Mouse (Mus musculus): ENCODE measurements around the gene Olfr74. TPM values are rescaled to one million over a fixed set of nuclear protein-coding genes. Genes with fewer than 3 reads are reported as not detected.
"Not testable (repeated sequence)": the region's sequence is repeated elsewhere in the genome, so short reads cannot be mapped to it uniquely, and the experiment has no call there.

Gene Olfr74
- polyA plus RNA-seq (2015; fragmentation: Nextera tagmentation; extraction: Ambion mirVana) = not detected in 2 replicates

DNA sequence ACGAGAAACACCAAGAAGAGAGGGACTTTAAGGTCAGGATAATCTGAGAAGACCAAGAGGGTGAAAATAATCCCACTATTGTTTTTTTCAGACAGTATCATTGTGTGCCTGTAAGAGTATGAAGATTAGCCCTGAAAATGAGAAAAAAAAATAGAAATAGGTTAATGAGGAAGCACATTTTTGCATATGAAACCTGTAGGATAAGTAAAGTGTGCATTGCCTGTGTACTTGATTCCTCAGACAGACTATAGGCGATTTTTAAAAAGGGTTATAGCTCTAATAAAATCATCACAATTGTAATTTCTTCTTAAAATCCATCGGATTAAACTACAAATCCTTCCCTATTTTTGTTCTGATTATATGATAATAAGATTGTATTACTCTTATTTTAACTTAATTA lies at the start of gene Olfr74:
TSS of gene Olfr74 (minus strand) at position 101 of the 400 bp plus-strand sequence.
- H3K4me1 ChIP-seq (ENCODE audit: insufficient read depth, low read depth, low read length) = no peaks in the 10 kb centered on the region
- H3K4me2 ChIP-seq (replicated peaks; ENCODE audit: low read depth, low read length) = no peak within 1 kb of the TSS
- no peaks in the 10 kb centered on the region for H3K27me3 ChIP-seq (replicated peaks; ENCODE audit: insufficient read depth, low read length)
- no peak within 1 kb of the TSS for H3K9ac ChIP-seq (replicated peaks; ENCODE audit: low read depth)
- TF ChIP-seq EP300 (IDR thresholded peaks at IDR 0.05) (no peak), CTCF (IDR thresholded peaks at IDR 0.05) (no peak)
- no peak within 1 kb of the TSS for H3K4me3 ChIP-seq (ENCODE audit: low read depth, low read length)
- no peak within 1 kb of the TSS for H3K27ac ChIP-seq (ENCODE audit: low read length)
- WGBS = 68% methylated on average over 3 of the region's 3 CpGs
- DNase-seq (ENCODE audit: low spot score) = no peak
- no peak for ATAC-seq
- H3K36me3 ChIP-seq (ENCODE audit: insufficient read depth, low read length) = no peaks in the 10 kb centered on the region
- no peaks in the 10 kb centered on the region for H3K9me3 ChIP-seq (ENCODE audit: low read length)

DNA sequence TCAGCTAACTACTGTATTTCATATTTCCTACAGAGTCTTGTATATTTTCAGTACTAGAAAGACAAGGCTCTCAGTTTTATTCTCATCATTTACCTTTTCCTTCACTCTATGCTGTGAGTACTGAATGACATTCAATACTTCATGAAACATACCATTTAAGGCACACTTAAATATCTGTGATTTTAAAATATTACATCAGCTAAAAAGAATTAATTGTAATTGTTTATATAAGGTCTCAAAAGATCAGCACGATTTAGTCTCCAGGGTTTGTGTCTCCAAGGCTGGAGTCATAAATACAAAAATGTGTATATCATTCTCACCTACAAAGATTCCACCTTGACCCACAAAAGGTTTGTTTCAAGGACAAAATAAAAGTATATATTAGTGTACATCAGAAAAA lies 48.0 kb upstream of the Olfr74 start, which contains the start of gene Olfr1161:
TSS of gene Olfr1161 (plus strand) at position 301 of the 400 bp plus-strand sequence.
- H3K27ac ChIP-seq (ENCODE audit: low read length); H3K4me2 ChIP-seq (replicated peaks; ENCODE audit: low read depth, low read length); DNase-seq (ENCODE audit: low spot score); H3K4me3 ChIP-seq (ENCODE audit: low read depth, low read length); H3K9ac ChIP-seq (replicated peaks; ENCODE audit: low read depth); H3K9me3 ChIP-seq (ENCODE audit: low read length); ATAC-seq; H3K4me1 ChIP-seq (ENCODE audit: insufficient read depth, low read depth, low read length); H3K27me3 ChIP-seq (replicated peaks; ENCODE audit: insufficient read depth, low read length); H3K36me3 ChIP-seq (ENCODE audit: insufficient read depth, low read length): not testable (repeated sequence)
- 65% methylated on average over 1 of the region's 1 CpGs for WGBS

DNA sequence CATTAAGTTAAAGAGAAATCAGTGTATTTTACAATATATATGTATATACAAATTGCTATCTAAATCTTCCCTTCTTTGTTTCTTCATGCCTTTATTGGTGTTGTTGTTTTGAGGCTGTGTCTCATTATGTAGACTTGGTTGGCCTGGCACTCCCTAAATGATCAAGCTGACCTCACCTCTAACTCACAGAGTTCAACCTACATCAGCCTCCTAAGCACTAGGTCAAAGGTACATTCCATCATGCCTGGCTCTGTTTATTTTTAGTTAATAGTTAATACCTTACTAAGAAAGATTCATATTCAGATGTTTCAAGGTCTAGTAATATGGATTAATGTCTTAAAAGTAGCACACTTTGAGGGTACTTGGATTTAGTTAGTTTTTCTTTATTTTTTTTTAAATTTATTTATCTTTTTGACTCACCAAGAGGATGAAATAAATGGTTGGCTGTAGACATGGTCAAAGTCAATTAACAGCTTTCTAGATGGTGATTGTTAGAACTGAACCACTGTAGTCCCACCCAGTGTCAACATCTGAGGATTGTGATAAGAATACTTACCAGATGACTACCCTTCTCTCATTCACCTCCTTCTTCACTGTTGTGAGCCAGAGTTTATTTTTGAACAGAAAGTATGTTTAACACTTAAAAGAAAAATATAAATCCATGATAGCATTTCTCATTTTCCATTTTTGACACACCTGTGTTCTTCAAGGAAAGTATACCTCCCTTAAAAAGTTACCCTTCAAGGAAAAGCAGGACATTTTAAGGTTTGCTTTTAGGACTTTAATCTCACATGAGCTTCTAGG lies 33.3 kb upstream of the Olfr74 start, which contains the start of gene Olfr1160:
TSS of gene Olfr1160 (minus strand) at position 754 of the 804 bp plus-strand sequence.
- Histone ChIP-seq H3K27ac (ENCODE audit: low read length) (no peak within 1 kb of the TSS), H3K36me3 (ENCODE audit: insufficient read depth, low read length) (no peaks in the 10 kb centered on the region), H3K9me3 (ENCODE audit: low read length) (no peaks in the 10 kb centered on the region), H3K9ac (replicated peaks; ENCODE audit: low read depth) (no peak within 1 kb of the TSS), H3K4me1 (ENCODE audit: insufficient read depth, low read depth, low read length) (no peaks in the 10 kb centered on the region), H3K4me2 (replicated peaks; ENCODE audit: low read depth, low read length) (no peak within 1 kb of the TSS), H3K4me3 (ENCODE audit: low read depth, low read length) (no peak within 1 kb of the TSS), H3K27me3 (replicated peaks; ENCODE audit: insufficient read depth, low read length) (no peaks in the 10 kb centered on the region)
- no peak for ATAC-seq
- no peak for TF ChIP-seq CTCF (IDR thresholded peaks at IDR 0.05)
- no peak for DNase-seq (ENCODE audit: low spot score)

DNA sequence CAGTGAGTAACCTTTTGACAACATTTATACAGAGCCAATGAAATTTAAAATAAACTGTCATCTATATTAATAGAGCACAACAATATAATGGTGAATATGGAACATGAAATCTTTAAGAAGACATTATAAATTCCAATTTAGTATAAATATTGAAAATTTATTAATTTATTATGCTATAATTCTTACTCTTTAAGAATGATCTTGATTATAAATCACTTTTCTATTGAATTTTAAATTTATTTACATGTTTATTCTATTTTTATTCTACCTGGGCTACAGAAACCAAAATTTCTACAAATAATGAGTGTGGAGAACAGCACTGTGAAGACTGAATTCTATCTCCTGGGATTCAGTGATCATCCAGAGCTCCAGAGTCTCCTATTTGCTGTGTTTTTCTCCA lies 15.3 kb upstream of the Olfr74 start, which contains the start of gene Olfr1158:
TSS of gene Olfr1158 (plus strand) at position 301 of the 400 bp plus-strand sequence.
- Histone ChIP-seq H3K9ac (replicated peaks; ENCODE audit: low read depth) (no peak within 1 kb of the TSS), H3K27me3 (replicated peaks; ENCODE audit: insufficient read depth, low read length) (no peaks in the 10 kb centered on the region), H3K4me1 (ENCODE audit: insufficient read depth, low read depth, low read length) (no peaks in the 10 kb centered on the region), H3K36me3 (ENCODE audit: insufficient read depth, low read length) (no peaks in the 10 kb centered on the region), H3K4me3 (ENCODE audit: low read depth, low read length) (no peak within 1 kb of the TSS), H3K27ac (ENCODE audit: low read length) (no peak within 1 kb of the TSS), H3K4me2 (replicated peaks; ENCODE audit: low read depth, low read length) (no peak within 1 kb of the TSS), H3K9me3 (ENCODE audit: low read length) (no peaks in the 10 kb centered on the region)
- ATAC-seq (no peak), DNase-seq (ENCODE audit: low spot score) (no peak)
- no peak for TF ChIP-seq EP300 (IDR thresholded peaks at IDR 0.05)
- no peak for TF ChIP-seq CTCF (IDR thresholded peaks at IDR 0.05)

DNA sequence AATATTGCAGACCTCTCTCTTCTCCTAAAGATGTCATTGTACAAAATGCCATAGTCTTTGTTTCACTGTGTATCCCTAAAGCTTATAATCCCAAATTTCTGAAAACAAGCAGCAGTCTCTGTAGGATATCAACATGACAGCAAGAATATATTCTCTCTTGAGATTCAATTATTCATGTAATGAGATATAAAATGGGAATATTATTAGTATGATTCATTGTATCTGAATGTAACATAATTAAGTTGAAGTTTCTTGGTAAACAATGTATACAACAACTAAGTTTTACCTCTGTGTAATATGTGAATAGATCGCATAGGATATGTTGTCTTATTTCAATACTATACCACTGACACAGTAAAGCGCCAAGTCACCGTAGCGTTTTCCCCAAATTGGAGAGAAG lies 6.3 kb downstream of the Olfr74 start, which contains the start of gene Olfr1157:
TSS of gene Olfr1157 (minus strand) at position 101 of the 400 bp plus-strand sequence.
- no peaks in the 10 kb centered on the region for H3K9me3 ChIP-seq (ENCODE audit: low read length)
- H3K9ac ChIP-seq (replicated peaks; ENCODE audit: low read depth) = no peak within 1 kb of the TSS
- H3K4me2 ChIP-seq (replicated peaks; ENCODE audit: low read depth, low read length) = no peak within 1 kb of the TSS
- no peak within 1 kb of the TSS for H3K4me3 ChIP-seq (ENCODE audit: low read depth, low read length)
- no peaks in the 10 kb centered on the region for H3K4me1 ChIP-seq (ENCODE audit: insufficient read depth, low read depth, low read length)
- DNase-seq (ENCODE audit: low spot score) (no peak), ATAC-seq (no peak)
- H3K36me3 ChIP-seq (ENCODE audit: insufficient read depth, low read length) = no peaks in the 10 kb centered on the region
- TF ChIP-seq CTCF (IDR thresholded peaks at IDR 0.05) = no peak
- no peak for TF ChIP-seq EP300 (IDR thresholded peaks at IDR 0.05)
- H3K27me3 ChIP-seq (replicated peaks; ENCODE audit: insufficient read depth, low read length) = no peaks in the 10 kb centered on the region
- H3K27ac ChIP-seq (ENCODE audit: low read length) = no peak within 1 kb of the TSS
- 94% methylated on average over 4 of the region's 4 CpGs for WGBS

DNA sequence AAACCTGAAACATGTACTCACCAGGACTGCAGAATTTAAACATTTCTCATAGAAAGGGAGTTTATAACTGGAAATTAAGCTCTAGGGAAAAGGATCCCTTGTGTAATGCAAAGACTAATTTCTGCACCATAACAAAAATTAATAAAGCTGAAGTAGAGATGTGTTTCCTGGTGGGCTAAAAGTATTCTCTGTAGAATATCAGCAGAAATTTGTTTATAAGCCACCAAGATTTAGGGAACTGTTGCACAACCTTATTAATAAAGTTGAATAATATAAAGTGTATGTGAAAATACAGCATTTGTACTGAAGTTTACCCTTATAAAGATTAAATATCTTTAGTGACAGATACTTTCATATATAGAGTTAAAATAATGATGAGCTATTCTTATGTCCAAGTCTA lies 21.5 kb downstream of the Olfr74 start, which contains the start of gene Olfr1156:
TSS of gene Olfr1156 (minus strand) at position 101 of the 400 bp plus-strand sequence.
- Histone ChIP-seq H3K36me3 (ENCODE audit: insufficient read depth, low read length) (no peaks in the 10 kb centered on the region), H3K4me3 (ENCODE audit: low read depth, low read length) (no peak within 1 kb of the TSS), H3K9me3 (ENCODE audit: low read length) (no peaks in the 10 kb centered on the region), H3K4me2 (replicated peaks; ENCODE audit: low read depth, low read length) (no peak within 1 kb of the TSS), H3K9ac (replicated peaks; ENCODE audit: low read depth) (no peak within 1 kb of the TSS), H3K27me3 (replicated peaks; ENCODE audit: insufficient read depth, low read length) (no peaks in the 10 kb centered on the region), H3K4me1 (ENCODE audit: insufficient read depth, low read depth, low read length) (no peaks in the 10 kb centered on the region), H3K27ac (ENCODE audit: low read length) (no peak within 1 kb of the TSS)
- no peak for ATAC-seq
- no peak for TF ChIP-seq CTCF (IDR thresholded peaks at IDR 0.05)
- TF ChIP-seq EP300 (IDR thresholded peaks at IDR 0.05) = no peak
- no peak for DNase-seq (ENCODE audit: low spot score)

Measured in lung, postnatal 0 days (tissue).